In genomic region chr11:115900561-115901337, GRCm38 (mm10) we compare ENCODE assay signal across 11 mouse cellular contexts. TPM values are rescaled to one million over a fixed set of nuclear protein-coding genes. Genes with fewer than 3 reads are reported as not detected.
A peak's percentile ranks its signal among the peaks of the same experiment; 100 is the strongest.
DNase-seq lines count a peak whose midpoint lies in the region; ATAC-seq and TF ChIP-seq lines count a peak whose summit lies in the region.
"Had no signal": no experiment of that assay in that cellular context is flagged by ENCODE, and none has a peak within 500 bp of the region (broad histone marks: within the 10 kb centered on the region; RNA-seq: fewer than 3 reads in every experiment).

No protein-coding gene starts in this region.

- 0 out of 2 replicates have a peak overlapping the region, but pooled peaks have one; percentile 4 for H3K4me2 ChIP-seq in hindbrain, embryonic 16.5 days (ENCODE audit: low read length)
- no peak overlapping the region for H3K4me2 ChIP-seq in hindbrain, embryonic 11.5 days (replicated peaks; ENCODE audit: low read depth, low read length)
- H3K4me2 ChIP-seq in embryonic facial prominence, embryonic 15.5 days (replicated peaks) = peak overlapping the region; percentile 9

- TF ChIP-seq CTCF in G1E (IDR thresholded peaks at IDR 0.05; ENCODE audit: low read depth, low read length) = no peak

- 81% methylated on average over 8 of the region's 8 CpGs for WGBS in hindbrain, embryonic 16.5 days
- 71% methylated on average over 8 of the region's 8 CpGs for WGBS in hindbrain, embryonic 11.5 days
- 66% methylated on average over 8 of the region's 8 CpGs for WGBS in embryonic facial prominence, embryonic 15.5 days
- WGBS in limb, embryonic 10.5 days = 84% methylated on average over 8 of the region's 8 CpGs

- H3K4me1 ChIP-seq in hindbrain, embryonic 16.5 days (ENCODE audit: control insufficient read depth, insufficient read depth, low read depth, low read length) = peaks cover 4% of the 10 kb centered on the region; the same call in 1 of the 2 replicates
- H3K4me1 ChIP-seq in hindbrain, embryonic 11.5 days (replicated peaks; ENCODE audit: control insufficient read depth, insufficient read depth, low read length) = peaks cover 7% of the 10 kb centered on the region
- peaks cover 78% of the 10 kb centered on the region for H3K4me1 ChIP-seq in G1E (ENCODE audit: insufficient read depth, low read depth, low read length)
- peaks cover 57% of the 10 kb centered on the region for H3K4me1 ChIP-seq in embryonic facial prominence, embryonic 15.5 days
- peaks cover 37% of the 10 kb centered on the region for H3K4me1 ChIP-seq in limb, embryonic 10.5 days

- H3K9me3 ChIP-seq in hindbrain, embryonic 16.5 days (ENCODE audit: control insufficient read depth, low read length) = no peaks in the 10 kb centered on the region
- H3K9me3 ChIP-seq in hindbrain, embryonic 11.5 days (ENCODE audit: control insufficient read depth, low read length) = no peaks in the 10 kb centered on the region
- no peaks in the 10 kb centered on the region for H3K9me3 ChIP-seq in G1E (replicated peaks)
- no peaks in the 10 kb centered on the region for H3K9me3 ChIP-seq in embryonic facial prominence, embryonic 15.5 days (replicated peaks)
- no peaks in the 10 kb centered on the region for H3K9me3 ChIP-seq in limb, embryonic 10.5 days (replicated peaks)

- 0 out of 2 replicates have a peak, but pooled peaks cover 3% of the 10 kb centered on the region for H3K36me3 ChIP-seq in hindbrain, embryonic 16.5 days (ENCODE audit: control insufficient read depth, insufficient read depth, low read length)
- H3K36me3 ChIP-seq in hindbrain, embryonic 11.5 days (ENCODE audit: control insufficient read depth, insufficient read depth, low read length) = no peaks in the 10 kb centered on the region
- peaks cover 81% of the 10 kb centered on the region for H3K36me3 ChIP-seq in G1E (replicated peaks)
- peaks cover 6% of the 10 kb centered on the region; the same call in 1 of the 2 replicates for H3K36me3 ChIP-seq in embryonic facial prominence, embryonic 15.5 days
- H3K36me3 ChIP-seq in limb, embryonic 10.5 days = peaks cover 42% of the 10 kb centered on the region

- no peak overlapping the region for H3K4me3 ChIP-seq in hindbrain, embryonic 16.5 days (ENCODE audit: low read length)
- H3K4me3 ChIP-seq in hindbrain, embryonic 11.5 days (ENCODE audit: low read depth, low read length) = no peak overlapping the region
- H3K4me3 ChIP-seq in G1E (ENCODE audit: low read depth, low read length) = peak overlapping the region; percentile 76
- H3K4me3 ChIP-seq in embryonic facial prominence, embryonic 15.5 days (replicated peaks) = peak overlapping the region; percentile 13; the same call in 1 of the 2 replicates
- H3K4me3 ChIP-seq in limb, embryonic 10.5 days = peak overlapping the region; percentile 8; the same call in 1 of the 2 replicates
- H3K4me3 ChIP-seq: left cerebral cortex, adult 2 months had no signal

- no peak overlapping the region for H3K27ac ChIP-seq in hindbrain, embryonic 16.5 days (ENCODE audit: low read depth, low read length)
- H3K27ac ChIP-seq in hindbrain, embryonic 11.5 days (ENCODE audit: low read depth, low read length) = no peak overlapping the region
- H3K27ac ChIP-seq in embryonic facial prominence, embryonic 15.5 days (replicated peaks) = no peak overlapping the region
- H3K27ac ChIP-seq in limb, embryonic 10.5 days = peak overlapping the region; percentile 61; the same call in 1 of the 2 replicates
- H3K27ac ChIP-seq: left cerebral cortex, adult 2 months had no signal

- H3K27me3 ChIP-seq in hindbrain, embryonic 16.5 days (replicated peaks; ENCODE audit: control insufficient read depth, insufficient read depth, low read length) = no peaks in the 10 kb centered on the region
- H3K27me3 ChIP-seq in hindbrain, embryonic 11.5 days (ENCODE audit: control insufficient read depth, insufficient read depth, low read length) = no peaks in the 10 kb centered on the region
- no peaks in the 10 kb centered on the region for H3K27me3 ChIP-seq in G1E (ENCODE audit: insufficient read depth, low read length)
- no peaks in the 10 kb centered on the region for H3K27me3 ChIP-seq in embryonic facial prominence, embryonic 15.5 days
- H3K27me3 ChIP-seq in limb, embryonic 10.5 days (ENCODE audit: low read depth, poor library complexity, severe bottlenecking) = no peaks in the 10 kb centered on the region
- H3K27me3 ChIP-seq: CH12.LX had no signal

- ATAC-seq in hindbrain, embryonic 16.5 days = no peak
- no peak for ATAC-seq in hindbrain, embryonic 11.5 days (ENCODE audit: low FRiP score)
- no peak for ATAC-seq in G1E (ENCODE audit: extremely low read depth, insufficient number of reproducible peaks, low FRiP score, poor library complexity, severe bottlenecking)
- ATAC-seq in embryonic facial prominence, embryonic 15.5 days (ENCODE audit: insufficient number of reproducible peaks, low FRiP score, low TSS enrichment, low read depth) = no peak

- H3K9ac ChIP-seq in hindbrain, embryonic 16.5 days (ENCODE audit: low read depth, low read length) = no peak overlapping the region
- H3K9ac ChIP-seq in hindbrain, embryonic 11.5 days (ENCODE audit: low read depth, low read length) = no peak overlapping the region
- H3K9ac ChIP-seq in embryonic facial prominence, embryonic 15.5 days = no peak overlapping the region

- no peak for DNase-seq in hindbrain, embryonic 11.5 days (ENCODE audit: low spot score)
- no peak for DNase-seq in G1E (ENCODE audit: low spot score)
- DNase-seq in limb, embryonic 10.5 days (ENCODE audit: low spot score) = no peak
- no peak for DNase-seq in layer of hippocampus, postnatal 14 days (ENCODE audit: low spot score in 2 of 2)
- DNase-seq in urinary bladder, postnatal 36 days (ENCODE audit: low spot score in 2 of 2) = no peak
- DNase-seq in testis, postnatal 10 days (ENCODE audit: low spot score) = no peak

RNA-seq across cellular contexts. Expression of gene Smim5, which starts 1.0 kb away (rescaled TPM):
- polyA plus RNA-seq in hindbrain, embryonic 16.5 days (2015; fragmentation: Nextera tagmentation; extraction: Ambion mirVana) = 2.5 and 3.9 TPM in 2 replicates
- 3.4 and 3.8 TPM in 2 replicates for polyA plus RNA-seq in hindbrain, embryonic 11.5 days (2014; fragmentation: Nextera tagmentation; extraction: Ambion mirVana)
- total RNA-seq in G1E (2014; fragmentation: Nextera tagmentation) (8.0 and 14.7 TPM in 2 replicates), G1E (2017) (30.0 and 38.1 TPM in 2 replicates)
- 10.0 and 11.7 TPM in 2 replicates for polyA plus RNA-seq in G1E (2012)
- 19.6 and 23.0 TPM in 2 replicates for polyA plus RNA-seq in embryonic facial prominence, embryonic 15.5 days (2015; fragmentation: Nextera tagmentation; extraction: Ambion mirVana)
- 1.7 and 2.0 TPM in 2 replicates for polyA plus RNA-seq in limb, embryonic 10.5 days (2016; fragmentation: Nextera tagmentation; extraction: Ambion mirVana)
- total RNA-seq in layer of hippocampus, postnatal 14 days (2021) = 1 to 10 TPM in 1 of 2 experiments, under 1 TPM in 1; 0.67 to 2.0 TPM

RNA-seq across cellular contexts. Expression of gene Smim6, which starts 11.1 kb away (rescaled TPM):
- polyA plus RNA-seq in hindbrain, embryonic 16.5 days (2015; fragmentation: Nextera tagmentation; extraction: Ambion mirVana) = 0.49 and 0.58 TPM in 2 replicates
- polyA plus RNA-seq in hindbrain, embryonic 11.5 days (2014; fragmentation: Nextera tagmentation; extraction: Ambion mirVana) = 0.40 and 0.65 TPM in 2 replicates
- total RNA-seq in G1E (2014; fragmentation: Nextera tagmentation) = 2.4 TPM in 1 of 2 replicates, not detected in the other
- 0.23 TPM in 1 of 2 replicates, not detected in the other for total RNA-seq in G1E (2017)
- polyA plus RNA-seq in G1E (2012) = not detected in 2 replicates
- polyA plus RNA-seq in embryonic facial prominence, embryonic 15.5 days (2015; fragmentation: Nextera tagmentation; extraction: Ambion mirVana) = 1.6 and 2.6 TPM in 2 replicates
- 1.0 and 1.1 TPM in 2 replicates for polyA plus RNA-seq in limb, embryonic 10.5 days (2016; fragmentation: Nextera tagmentation; extraction: Ambion mirVana)
- total RNA-seq in layer of hippocampus, postnatal 14 days (2021) = not detected
- total RNA-seq: left cerebral cortex, adult 2 months had no signal
- polyA plus RNA-seq: neural tube, embryonic 11.5 days had no signal

RNA-seq across cellular contexts. Expression of gene Sap30bp, which starts 32.3 kb away (rescaled TPM):
- 38.4 and 45.3 TPM in 2 replicates for polyA plus RNA-seq in hindbrain, embryonic 16.5 days (2015; fragmentation: Nextera tagmentation; extraction: Ambion mirVana)
- polyA plus RNA-seq in hindbrain, embryonic 11.5 days (2014; fragmentation: Nextera tagmentation; extraction: Ambion mirVana) = 55.8 and 57.1 TPM in 2 replicates
- 28.7 and 30.8 TPM in 2 replicates for total RNA-seq in G1E (2014; fragmentation: Nextera tagmentation)
- total RNA-seq in G1E (2017) = 110 and 131 TPM in 2 replicates
- polyA plus RNA-seq in G1E (2012) = 23.4 and 27.8 TPM in 2 replicates
- 32.9 and 38.1 TPM in 2 replicates for polyA plus RNA-seq in embryonic facial prominence, embryonic 15.5 days (2015; fragmentation: Nextera tagmentation; extraction: Ambion mirVana)
- polyA plus RNA-seq in limb, embryonic 10.5 days (2016; fragmentation: Nextera tagmentation; extraction: Ambion mirVana) = 47.9 and 52.2 TPM in 2 replicates
- 10 to 100 TPM; 39.2 to 50.4 TPM for total RNA-seq in layer of hippocampus, postnatal 14 days (2021)

RNA-seq across cellular contexts. Expression of gene Recql5, which starts 32.5 kb away (rescaled TPM):
- polyA plus RNA-seq in hindbrain, embryonic 16.5 days (2015; fragmentation: Nextera tagmentation; extraction: Ambion mirVana) = 20.2 and 21.3 TPM in 2 replicates
- 16.0 and 19.9 TPM in 2 replicates for polyA plus RNA-seq in hindbrain, embryonic 11.5 days (2014; fragmentation: Nextera tagmentation; extraction: Ambion mirVana)
- total RNA-seq in G1E (2014; fragmentation: Nextera tagmentation) = 17.4 and 24.9 TPM in 2 replicates
- 16.0 and 23.6 TPM in 2 replicates for total RNA-seq in G1E (2017)
- 17.3 and 17.4 TPM in 2 replicates for polyA plus RNA-seq in G1E (2012)
- 21.4 and 23.9 TPM in 2 replicates for polyA plus RNA-seq in embryonic facial prominence, embryonic 15.5 days (2015; fragmentation: Nextera tagmentation; extraction: Ambion mirVana)
- 30.4 and 34.6 TPM in 2 replicates for polyA plus RNA-seq in limb, embryonic 10.5 days (2016; fragmentation: Nextera tagmentation; extraction: Ambion mirVana)
- total RNA-seq in layer of hippocampus, postnatal 14 days (2021) = 10 to 100 TPM; 23.2 to 25.7 TPM

RNA-seq across cellular contexts. Expression of gene Myo15b, which starts 42.5 kb away (rescaled TPM):
- 0.16 and 0.31 TPM in 2 replicates for polyA plus RNA-seq in hindbrain, embryonic 16.5 days (2015; fragmentation: Nextera tagmentation; extraction: Ambion mirVana)
- polyA plus RNA-seq in hindbrain, embryonic 11.5 days (2014; fragmentation: Nextera tagmentation; extraction: Ambion mirVana) = 0.09 TPM in 1 of 2 replicates, not detected in the other
- 1.1 TPM in 1 of 2 replicates, not detected in the other for total RNA-seq in G1E (2014; fragmentation: Nextera tagmentation)
- total RNA-seq in G1E (2017) = 0.16 and 0.17 TPM in 2 replicates
- polyA plus RNA-seq in G1E (2012) = 0.33 and 0.35 TPM in 2 replicates
- 0.54 and 0.57 TPM in 2 replicates for polyA plus RNA-seq in embryonic facial prominence, embryonic 15.5 days (2015; fragmentation: Nextera tagmentation; extraction: Ambion mirVana)
- polyA plus RNA-seq in limb, embryonic 10.5 days (2016; fragmentation: Nextera tagmentation; extraction: Ambion mirVana) = 0.05 and 0.18 TPM in 2 replicates
- total RNA-seq in layer of hippocampus, postnatal 14 days (2021) = under 1 TPM; 0.35 to 0.36 TPM

Comparison
In these comparisons a context has a peak if more than half of its experiments do, and no peak if none do; other contexts are left out.
1. H3K4me3 ChIP-seq: peak in G1E (single experiment), embryonic facial prominence, embryonic 15.5 days (single experiment) and limb, embryonic 10.5 days (single experiment); none in hindbrain, embryonic 16.5 days (single experiment) and hindbrain, embryonic 11.5 days (single experiment).